Mouse (Mus musculus) left cerebral cortex, postnatal 4 days (tissue): ENCODE data around the gene Epb41l1. TPM values are rescaled to one million over a fixed set of nuclear protein-coding genes. Genes with fewer than 3 reads are reported as not detected.

ENCODE experiments used
- DNase-seq: peaks from one replicate; pipeline ENCODE4 v3.0.0-alpha.2; 2022
- intact Hi-C: fragments of 180-260 bp; cut with DNase I; formaldehyde crosslinking; loops from one replicate; pipeline ENCODE4 v1.15.1; 2025
- total RNA-seq, 2 experiments: library from RNA; stranded (reverse); gene quantifications; 2 replicates each; pipeline ENCODE4 v1.2.3; 2021

The Epb41l1 gene
- total RNA-seq, 2 experiments from 2014 or later = 229 to 236 TPM

DNA sequence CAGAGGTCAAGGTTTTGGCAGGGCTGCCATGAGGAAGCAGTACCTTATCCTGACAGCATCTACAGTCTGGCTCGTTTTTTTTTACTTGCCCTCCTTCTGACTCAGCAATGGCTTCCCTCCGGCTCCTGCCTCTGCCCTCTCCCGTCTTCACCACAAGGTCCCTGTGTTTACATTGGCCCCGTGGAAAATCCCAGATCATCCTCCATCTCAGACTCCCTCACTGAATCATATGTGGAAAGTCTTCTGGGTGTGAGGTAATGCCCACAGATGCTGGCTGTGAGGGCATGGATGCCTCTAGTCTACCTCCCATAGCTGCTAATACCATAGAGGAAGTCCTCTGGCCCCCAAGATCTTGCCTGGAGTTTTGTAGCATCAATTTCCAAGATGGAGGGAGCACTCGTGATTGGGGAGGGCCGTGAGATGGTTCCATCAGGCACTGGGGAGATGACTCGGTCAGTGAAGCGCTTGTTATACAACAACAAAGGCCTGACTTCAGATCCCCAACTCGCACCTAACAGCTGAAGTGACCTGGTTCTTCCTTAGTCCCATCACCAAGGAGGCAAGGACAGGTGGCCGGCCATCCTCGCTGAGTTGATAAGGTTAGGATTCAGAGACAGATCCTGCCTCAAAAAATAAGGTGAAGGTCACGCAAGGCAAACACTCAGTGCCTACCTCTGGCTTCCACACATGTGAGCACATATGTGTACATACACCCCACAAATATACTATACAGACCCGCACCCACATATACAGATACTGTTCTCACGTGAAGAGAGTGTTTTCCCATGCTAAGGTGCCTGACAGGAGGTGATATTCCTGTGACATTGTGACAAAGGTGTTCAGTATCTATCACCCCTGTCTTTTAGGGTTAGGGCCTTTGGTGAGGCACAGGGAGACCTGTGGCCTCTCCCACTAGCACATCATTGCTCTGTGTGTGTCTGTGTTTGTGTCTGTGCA, 36.0 kb downstream of the Epb41l1 start:
- intact Hi-C loops = no loop called here
- DNase-seq = no peak

- peak; percentile 77 for DNase-seq
- intact Hi-C loops = no loop called here
Measured at GRCm38 (mm10) chr2:156457343-156457717, 36.6 kb downstream of the Epb41l1 start.

- peak; percentile 75 for DNase-seq
- intact Hi-C loops = no loop called here
Measured at GRCm38 (mm10) chr2:156460470-156460869, 39.8 kb downstream of the Epb41l1 start.

GRCm38 (mm10) chr2:156462154-156463029, 41.7 kb downstream of the Epb41l1 start:
- intact Hi-C loops = no loop called here
- DNase-seq = peak; percentile 25

- peak; percentile 71 for DNase-seq
- intact Hi-C loops = no loop called here
Measured at GRCm38 (mm10) chr2:156464416-156464815, 43.7 kb downstream of the Epb41l1 start.

DNA sequence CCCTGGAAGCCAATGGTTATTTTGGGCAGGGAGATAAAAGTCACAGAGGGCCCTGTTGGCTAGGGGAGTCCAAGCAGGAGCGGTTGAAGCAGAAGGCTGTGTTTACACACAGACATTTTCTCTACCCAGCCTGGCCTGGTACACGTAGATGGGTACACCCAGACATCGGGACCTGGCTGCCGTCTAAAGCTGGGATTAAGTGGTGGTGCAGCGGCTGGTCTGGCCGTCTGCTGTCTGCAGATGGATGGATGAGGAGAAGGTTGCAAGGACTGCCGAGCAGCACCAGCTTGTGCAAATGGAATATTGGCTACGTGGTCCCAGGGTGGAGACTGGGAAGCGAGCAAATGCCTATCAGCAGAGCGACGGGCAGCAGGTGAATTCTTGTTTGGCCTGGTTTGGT, 46.8 kb downstream of the Epb41l1 start:
- DNase-seq = no peak
- intact Hi-C loops = no loop called here

DNA sequence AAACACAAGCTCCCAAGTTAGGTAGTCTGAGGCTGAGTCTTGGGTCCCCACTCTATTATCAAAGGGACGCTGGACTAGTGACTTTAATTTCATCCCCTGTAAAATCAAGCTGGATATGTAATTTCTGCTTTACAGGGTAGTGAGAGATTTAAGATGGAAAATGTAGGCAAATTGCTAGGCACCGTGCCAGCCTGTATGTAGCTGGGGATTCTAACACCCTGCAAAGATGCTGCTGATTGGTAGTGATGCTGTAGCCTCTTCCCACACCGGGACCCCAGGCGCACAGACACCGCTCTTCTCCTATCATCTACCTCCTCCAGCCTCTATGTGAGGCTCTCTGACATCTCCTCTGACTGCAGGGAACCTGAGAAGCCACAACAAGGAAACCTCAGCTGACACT, 48.2 kb downstream of the Epb41l1 start:
- intact Hi-C loops = no loop called here
- no peak for DNase-seq

DNA sequence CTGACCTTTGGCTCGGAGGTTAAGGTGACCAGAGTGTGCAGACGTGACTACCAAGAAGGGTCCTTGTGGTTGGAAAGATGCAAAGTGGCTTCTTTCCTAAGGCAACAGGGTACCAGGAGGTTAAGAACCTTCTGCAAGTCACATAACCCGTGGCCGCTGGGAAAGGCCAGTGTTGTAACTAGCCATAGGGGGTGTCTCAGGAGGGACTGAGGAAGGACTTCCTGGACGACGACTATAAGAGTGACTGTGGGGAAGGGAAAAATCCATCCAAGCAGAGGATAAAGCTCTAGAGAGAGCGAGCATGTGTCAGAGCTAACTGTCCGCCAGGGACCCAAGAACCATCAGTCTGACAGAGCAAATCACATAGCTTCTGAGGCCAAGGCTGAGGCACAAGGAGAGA, 48.8 kb downstream of the Epb41l1 start:
- intact Hi-C loops = no loop called here
- no peak for DNase-seq

DNA sequence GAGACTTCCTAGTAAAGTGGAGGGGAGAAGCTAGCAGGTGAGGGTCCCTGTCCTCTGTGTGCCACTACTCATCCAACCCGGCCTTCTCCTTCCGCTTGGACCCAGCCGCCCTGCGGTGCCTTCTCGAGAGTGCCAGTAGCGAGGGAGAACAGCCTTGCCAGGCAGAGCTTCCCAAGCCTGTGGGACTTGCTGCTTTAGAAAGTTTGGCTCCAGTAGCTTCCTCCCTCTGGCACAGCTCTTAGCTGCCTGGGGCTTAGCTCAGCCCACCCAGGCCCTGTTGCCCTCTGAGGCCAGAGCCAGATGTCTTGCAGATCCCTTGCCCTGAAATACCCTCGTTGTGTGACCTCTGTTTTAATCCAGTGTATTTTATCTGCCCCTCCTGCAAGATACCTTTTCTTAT, 50.2 kb downstream of the Epb41l1 start:
- DNase-seq = peak; percentile 64
- intact Hi-C loops = no loop called here

- intact Hi-C loops = no loop called here
- peak; percentile 46 for DNase-seq
Measured at GRCm38 (mm10) chr2:156472336-156472735, 51.6 kb downstream of the Epb41l1 start.

DNA sequence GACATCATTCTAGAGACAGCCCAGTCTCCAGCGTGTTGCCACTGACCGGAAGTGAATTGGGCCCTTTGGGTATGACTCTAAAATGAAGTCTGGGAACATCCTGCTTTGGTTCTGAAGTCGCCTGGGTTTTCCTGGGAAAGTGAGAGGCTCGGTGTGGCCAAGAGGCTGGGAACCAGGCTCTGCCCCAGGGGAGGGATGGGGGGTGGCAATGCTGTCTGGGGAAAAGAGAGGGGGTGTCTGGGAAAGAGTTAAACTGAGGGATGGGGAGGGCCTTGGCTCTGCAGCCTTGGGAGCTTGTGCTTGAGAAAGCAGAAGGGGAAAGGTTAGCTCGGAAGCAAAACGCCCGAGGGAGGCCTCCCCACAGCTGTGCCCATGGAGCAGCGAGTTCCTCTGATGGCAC, 53.0 kb downstream of the Epb41l1 start:
- intact Hi-C loops = no loop called here
- DNase-seq = no peak

GRCm38 (mm10) chr2:156474111-156474510, 53.4 kb downstream of the Epb41l1 start:
- DNase-seq = no peak
- intact Hi-C loops = no loop called here

DNA sequence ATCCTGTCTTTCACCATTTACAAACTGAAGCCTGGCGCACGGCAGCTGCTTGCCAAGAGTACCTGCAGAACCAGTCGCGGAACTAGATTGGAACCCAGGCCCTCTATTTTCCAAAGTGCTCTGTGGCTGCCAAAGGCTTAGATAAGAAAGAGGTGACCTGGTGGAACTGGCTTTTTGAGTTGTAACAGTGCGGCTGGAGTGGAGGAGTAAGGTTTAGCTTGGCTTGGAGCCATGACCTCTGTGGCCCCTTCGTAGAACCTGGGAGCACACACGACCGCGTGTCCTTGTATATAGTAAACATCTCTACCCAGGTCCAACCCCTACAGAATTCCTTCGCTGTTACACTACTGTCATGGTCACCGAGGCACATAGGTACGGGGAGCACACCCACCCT, 54.2 kb downstream of the Epb41l1 start:
- intact Hi-C loops = no loop called here
- DNase-seq = no peak

GRCm38 (mm10) chr2:156475285-156476110, 54.8 kb downstream of the Epb41l1 start:
- DNase-seq = peak; percentile 65
- intact Hi-C loops = no loop called here

GRCm38 (mm10) chr2:156476111-156476747, 55.5 kb downstream of the Epb41l1 start:
- no peak for DNase-seq
- intact Hi-C loops = no loop called here

DNA sequence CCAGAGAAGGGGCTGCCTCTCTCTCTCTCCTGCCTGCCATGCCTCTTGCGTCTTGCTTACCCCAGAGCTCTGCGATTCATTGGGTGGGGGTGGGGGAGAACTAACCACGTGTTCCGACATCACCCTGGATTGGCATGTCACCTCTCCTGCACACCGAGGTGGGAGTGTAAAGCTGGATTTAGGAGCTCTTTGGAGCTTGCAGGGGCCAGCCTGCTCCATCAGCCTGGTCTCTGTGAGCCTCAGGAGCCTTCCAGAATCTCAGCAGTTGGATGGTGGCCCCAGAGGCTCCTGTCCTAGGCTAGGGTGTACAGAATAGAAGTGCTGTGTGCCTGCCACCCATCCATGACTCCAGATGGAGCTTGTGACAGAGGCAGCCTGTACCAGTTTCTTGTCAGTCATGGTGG, 56.0 kb downstream of the Epb41l1 start:
- intact Hi-C loops = no loop called here
- DNase-seq = no peak

GRCm38 (mm10) chr2:156478046-156478690, 57.5 kb downstream of the Epb41l1 start:
- peak; percentile 76 for DNase-seq

DNA sequence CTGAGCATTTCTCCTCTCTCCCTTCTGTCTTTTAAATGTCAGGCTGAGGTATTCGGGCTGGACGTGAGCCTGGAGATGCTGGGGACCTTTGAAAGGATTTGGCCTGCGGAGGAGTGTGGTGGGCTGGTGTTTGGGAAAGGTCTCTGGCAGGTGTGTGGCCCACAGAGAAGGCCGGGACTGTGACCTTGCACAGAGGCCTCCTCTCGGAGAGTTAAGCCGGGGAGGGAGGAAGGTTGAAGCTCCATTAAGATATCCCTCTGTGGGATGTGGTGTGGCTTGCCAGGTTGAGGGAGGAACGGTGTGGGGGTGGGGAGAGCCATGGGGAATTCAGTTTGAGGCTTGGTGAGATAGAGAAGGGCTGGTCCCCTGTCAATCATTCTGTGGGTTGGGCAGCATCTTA, 59.1 kb downstream of the Epb41l1 start:
- intact Hi-C loops = no loop called here
- DNase-seq = no peak

More at GRCm38 (mm10) chr2:156478046-156478690, 57.5 kb downstream of the Epb41l1 start:
- intact Hi-C loops = no loop called here

DNA sequence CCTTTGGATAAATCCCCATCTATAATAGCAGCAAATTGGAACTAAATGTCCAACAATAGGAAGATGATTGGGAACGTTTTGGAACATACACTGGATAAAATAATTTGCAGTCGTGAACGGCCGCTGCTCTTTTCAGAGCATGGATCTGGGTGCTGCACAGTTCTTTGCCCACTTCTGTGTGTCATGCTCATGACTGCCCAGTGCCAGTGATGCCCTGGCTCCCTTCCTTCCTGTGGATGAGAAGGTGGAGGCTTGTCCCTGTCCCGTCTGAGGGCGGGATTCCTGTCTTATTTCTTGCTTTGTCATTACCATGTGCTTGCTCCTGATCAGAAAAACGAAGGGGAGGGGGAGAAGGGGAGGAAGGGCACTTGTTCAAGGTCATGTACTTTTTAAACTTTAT, 59.6 kb downstream of the Epb41l1 start:
- DNase-seq = no peak

GRCm38 (mm10) chr2:156482299-156482698, 61.6 kb downstream of the Epb41l1 start:
- intact Hi-C loops = no loop called here
- peak; percentile 67 for DNase-seq

More for the DNA sequence above, 59.6 kb downstream of the Epb41l1 start:
- intact Hi-C loops = no loop called here
